Mouse (Mus musculus) natural killer cell, adult 2 months (primary cell): Measurements from ENCODE around the gene Foxq1.

Experiments used
- DNase-seq, 2 experiments: peaks; one replicate each; pipeline ENCODE4 v3.0.0; 2022; ENCODE audit warnings: low spot score in 2 of 2

Gene Foxq1

GRCm38 (mm10) chr13:31555834-31556233, at the start of gene Foxq1:
Foxq1 (plus strand) TSS chr13:31556134.
- DNase-seq, result no peak

GRCm38 (mm10) chr13:31506494-31507167, 49.3 kb upstream of the Foxq1 start:
- DNase-seq, result no peak

- DNase-seq, result no peak
These were observed 40.7 kb upstream of the Foxq1 start for GRCm38 (mm10) chr13:31515261-31515660.

GRCm38 (mm10) chr13:31518411-31518886, 37.5 kb upstream of the Foxq1 start:
- DNase-seq, result no peak

- no peak for DNase-seq
These were observed 37.0 kb upstream of the Foxq1 start for GRCm38 (mm10) chr13:31518971-31519370.

- DNase-seq, result no peak
These were observed 31.0 kb upstream of the Foxq1 start for GRCm38 (mm10) chr13:31524976-31525375.

GRCm38 (mm10) chr13:31531186-31531585, 24.7 kb upstream of the Foxq1 start:
- no peak for DNase-seq

- DNase-seq, result no peak
These were observed 24.3 kb upstream of the Foxq1 start for GRCm38 (mm10) chr13:31531651-31532061.

GRCm38 (mm10) chr13:31534726-31535125, 21.2 kb upstream of the Foxq1 start:
- DNase-seq, result no peak

GRCm38 (mm10) chr13:31543021-31543420, 12.9 kb upstream of the Foxq1 start:
- no peak for DNase-seq

GRCm38 (mm10) chr13:31546784-31547183, 9.2 kb upstream of the Foxq1 start:
- DNase-seq, result no peak

- DNase-seq, result no peak
These were observed 8.7 kb upstream of the Foxq1 start for GRCm38 (mm10) chr13:31547204-31547603.

GRCm38 (mm10) chr13:31547610-31548009, 8.3 kb upstream of the Foxq1 start:
- no peak for DNase-seq

- DNase-seq, result no peak
These were observed 1.2 kb downstream of the Foxq1 start for GRCm38 (mm10) chr13:31556964-31557767.

GRCm38 (mm10) chr13:31557768-31558520, 2.0 kb downstream of the Foxq1 start:
- no peak for DNase-seq

GRCm38 (mm10) chr13:31558521-31559418, 2.8 kb downstream of the Foxq1 start, which contains the start of gene A530084C06Rik:
A530084C06Rik (minus strand) TSS chr13:31559333.
- no peak for DNase-seq

GRCm38 (mm10) chr13:31559419-31560144, 3.6 kb downstream of the Foxq1 start:
- DNase-seq, result peak in 1 of 2 experiments; percentile 19

GRCm38 (mm10) chr13:31564394-31564793, 8.5 kb downstream of the Foxq1 start:
- DNase-seq, result no peak

GRCm38 (mm10) chr13:31567099-31567498, 11.2 kb downstream of the Foxq1 start:
- DNase-seq, result no peak

GRCm38 (mm10) chr13:31567617-31568294, 11.8 kb downstream of the Foxq1 start:
- DNase-seq, result no peak
